Mouse (Mus musculus) neural tube, embryonic 14.5 days (tissue): ENCODE results near the gene F5. TPM values are rescaled to one million over a fixed set of nuclear protein-coding genes. Genes with fewer than 3 reads are reported as not detected.
A peak's percentile ranks its signal among the peaks of the same experiment; 100 is the strongest.

Experiments
- ATAC-seq: fragments of 200-750 bp; cut with Nextera tagmentation; 2 replicates; pipeline ENCODE4 v1.8.0; 2017; ENCODE audit warnings: low read depth, mild to moderate bottlenecking, moderate TSS enrichment, moderate library complexity
- H3K27ac ChIP-seq: fragments of 300-500 bp; sonication (generic); 2 replicates; pipeline ENCODE4 v1.5.1; 2014; ENCODE audit warnings: low read depth, mild to moderate bottlenecking, control low read depth, low read length, moderate library complexity, mixed read lengths
- H3K27me3 ChIP-seq: fragments of 300-500 bp; sonication (generic); 2 replicates; pipeline ENCODE4 v1.6.1; 2014; ENCODE audit warnings: low read length; ENCODE audit not compliant: control insufficient read depth, insufficient read depth
- H3K36me3 ChIP-seq: fragments of 300-500 bp; sonication (generic); 2 replicates; pipeline ENCODE4 v1.6.1; 2014; ENCODE audit warnings: low read length, mixed read lengths; ENCODE audit not compliant: control insufficient read depth, insufficient read depth
- H3K4me1 ChIP-seq: fragments of 300-500 bp; sonication (generic); 2 replicates; pipeline ENCODE4 v1.6.1; 2014; ENCODE audit warnings: low read length; ENCODE audit not compliant: control insufficient read depth, insufficient read depth
- H3K4me2 ChIP-seq: fragments of 300-500 bp; sonication (generic); 2 replicates; pipeline ENCODE4 v1.6.1; 2014; ENCODE audit warnings: mild to moderate bottlenecking, low read depth, low read length, control low read depth
- H3K4me3 ChIP-seq: fragments of 300-500 bp; sonication (generic); 2 replicates; pipeline ENCODE4 v1.5.1; 2014; ENCODE audit warnings: low read depth, low read length, control low read depth, mixed read lengths
- H3K9ac ChIP-seq: fragments of 300-500 bp; sonication (generic); replicated peaks from 2 replicates; pipeline ENCODE4 v1.6.1; 2014; ENCODE audit warnings: low read depth, mild to moderate bottlenecking, control low read depth, low read length, mixed read lengths
- H3K9me3 ChIP-seq: fragments of 300-500 bp; sonication (generic); 2 replicates; pipeline ENCODE4 v1.6.1; 2016; ENCODE audit warnings: low read length; ENCODE audit not compliant: control insufficient read depth
- WGBS: fragments of 180-500 bp; shearing (Covaris S2); extraction: QIAGEN DNeasy Blood & Tissue Kit; methylation state at CpG from one replicate; pipeline ENCODE4 v1.1.7; 2014; 5-methylcytosine and 5-hydroxymethylcytosine counted together
- polyA plus RNA-seq: library from polyadenylated mRNA; unstranded; fragments of >200 nt; fragmentation: Nextera tagmentation; extraction: Ambion mirVana; gene quantifications from 2 replicates; pipeline ENCODE4 v1.2.1, GENCODE M21; 2014

Gene F5
- polyA plus RNA-seq, 1 experiment from 2014 or later = 0.15 TPM

DNA sequence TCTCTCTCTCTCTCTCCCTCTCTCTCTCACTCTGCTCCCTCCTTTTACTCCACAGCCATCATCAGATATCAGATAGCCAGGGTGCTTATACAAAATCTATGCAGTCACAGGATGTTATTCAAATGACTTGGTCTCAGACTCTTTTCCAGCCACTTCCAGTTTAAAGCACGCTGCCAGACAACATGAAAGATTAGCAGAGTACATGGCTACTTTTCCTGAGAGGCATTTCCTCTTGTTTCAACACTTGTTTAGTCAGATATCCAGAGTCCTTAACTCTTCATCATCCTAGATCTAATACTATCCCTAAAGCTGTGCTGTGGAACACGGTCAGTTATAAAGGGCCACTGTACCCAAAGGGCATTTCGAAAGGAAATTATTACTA lies 30.9 kb upstream of the F5 start:
- no peak overlapping the region for H3K4me3 ChIP-seq
- no peaks in the 10 kb centered on the region for H3K36me3 ChIP-seq
- no peak overlapping the region for H3K4me2 ChIP-seq
- ATAC-seq = no peak
- no peaks in the 10 kb centered on the region for H3K9me3 ChIP-seq
- WGBS = 92% methylated on average over 3 of the region's 3 CpGs
- H3K27ac ChIP-seq = no peak overlapping the region
- no peaks in the 10 kb centered on the region for H3K27me3 ChIP-seq
- no peaks in the 10 kb centered on the region for H3K4me1 ChIP-seq
- H3K9ac ChIP-seq = no peak overlapping the region

- no peak overlapping the region for H3K4me3 ChIP-seq
- H3K27ac ChIP-seq = no peak overlapping the region
- no peak overlapping the region for H3K4me2 ChIP-seq
- H3K27me3 ChIP-seq = no peaks in the 10 kb centered on the region
- no peaks in the 10 kb centered on the region for H3K4me1 ChIP-seq
- H3K9me3 ChIP-seq = no peaks in the 10 kb centered on the region
- no peak for ATAC-seq
- WGBS = 60% methylated on average over 3 of the region's 3 CpGs
- H3K9ac ChIP-seq = no peak overlapping the region
- no peaks in the 10 kb centered on the region for H3K36me3 ChIP-seq
These were observed 27.8 kb upstream of the F5 start for GRCm38 (mm10) chr1:164123836-164124235.

GRCm38 (mm10) chr1:164130013-164130412 lies 21.6 kb upstream of the F5 start:
- H3K9me3 ChIP-seq = no peaks in the 10 kb centered on the region
- 64% methylated on average over 3 of the region's 3 CpGs for WGBS

GRCm38 (mm10) chr1:164132609-164133008 lies 19.0 kb upstream of the F5 start:
- no peaks in the 10 kb centered on the region for H3K36me3 ChIP-seq
- no peak overlapping the region for H3K4me2 ChIP-seq
- H3K4me3 ChIP-seq = no peak overlapping the region
- no peak overlapping the region for H3K9ac ChIP-seq
- WGBS = 80% methylated on average over 1 of the region's 1 CpGs
- H3K4me1 ChIP-seq = no peaks in the 10 kb centered on the region
- H3K9me3 ChIP-seq = no peaks in the 10 kb centered on the region
- no peak for ATAC-seq
- H3K27ac ChIP-seq = no peak overlapping the region
- H3K27me3 ChIP-seq = no peaks in the 10 kb centered on the region

More at GRCm38 (mm10) chr1:164130013-164130412, 21.6 kb upstream of the F5 start:
- Histone ChIP-seq H3K9ac (no peak overlapping the region), H3K4me3 (no peak overlapping the region), H3K27ac (no peak overlapping the region), H3K27me3 (no peaks in the 10 kb centered on the region), H3K4me1 (no peaks in the 10 kb centered on the region), H3K36me3 (no peaks in the 10 kb centered on the region), H3K4me2 (no peak overlapping the region)
- no peak for ATAC-seq

GRCm38 (mm10) chr1:164134101-164134500 lies 17.5 kb upstream of the F5 start:
- no peak overlapping the region for H3K9ac ChIP-seq
- H3K4me3 ChIP-seq = no peak overlapping the region
- H3K4me2 ChIP-seq = no peak overlapping the region
- H3K27me3 ChIP-seq = no peaks in the 10 kb centered on the region
- no peak overlapping the region for H3K27ac ChIP-seq
- H3K36me3 ChIP-seq = no peaks in the 10 kb centered on the region
- no peak for ATAC-seq
- no peaks in the 10 kb centered on the region for H3K4me1 ChIP-seq
- 90% methylated on average over 6 of the region's 6 CpGs for WGBS
- no peaks in the 10 kb centered on the region for H3K9me3 ChIP-seq

DNA sequence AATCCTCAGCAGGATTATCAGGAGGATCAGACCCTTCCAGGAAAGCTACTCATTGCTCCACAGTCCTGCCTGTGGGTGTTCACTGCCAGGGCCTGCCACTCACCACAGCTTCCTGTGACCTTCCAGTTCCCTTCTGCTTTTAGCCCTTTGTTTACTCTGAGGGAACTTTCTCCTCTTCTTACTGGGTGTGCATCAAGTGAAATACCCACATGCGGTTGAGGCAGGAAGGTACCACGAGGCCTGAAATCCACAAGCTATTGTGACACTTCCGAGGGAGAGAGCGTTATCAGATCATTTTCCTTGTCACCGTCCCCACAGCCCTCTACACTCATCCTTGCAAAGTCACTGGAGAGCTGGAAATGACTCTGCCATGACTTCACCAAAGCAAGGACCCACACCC lies 16.3 kb upstream of the F5 start:
- 77% methylated on average over 5 of the region's 5 CpGs for WGBS
- no peak for ATAC-seq
- H3K4me2 ChIP-seq = no peak overlapping the region
- H3K4me1 ChIP-seq = no peaks in the 10 kb centered on the region
- H3K27me3 ChIP-seq = no peaks in the 10 kb centered on the region
- no peaks in the 10 kb centered on the region for H3K36me3 ChIP-seq
- no peak overlapping the region for H3K27ac ChIP-seq
- H3K9ac ChIP-seq = no peak overlapping the region
- H3K4me3 ChIP-seq = no peak overlapping the region
- H3K9me3 ChIP-seq = no peaks in the 10 kb centered on the region

GRCm38 (mm10) chr1:164135960-164136359 lies 15.7 kb upstream of the F5 start:
- WGBS = 83% methylated on average over 11 of the region's 11 CpGs
- H3K27me3 ChIP-seq = no peaks in the 10 kb centered on the region

GRCm38 (mm10) chr1:164136636-164137035 lies 15.0 kb upstream of the F5 start:
- Histone ChIP-seq H3K27ac (no peak overlapping the region), H3K36me3 (no peaks in the 10 kb centered on the region), H3K4me1 (no peaks in the 10 kb centered on the region), H3K9ac (no peak overlapping the region), H3K4me2 (no peak overlapping the region), H3K4me3 (no peak overlapping the region), H3K27me3 (no peaks in the 10 kb centered on the region), H3K9me3 (no peaks in the 10 kb centered on the region)
- ATAC-seq = no peak
- 81% methylated on average over 6 of the region's 6 CpGs for WGBS

More at GRCm38 (mm10) chr1:164135960-164136359, 15.7 kb upstream of the F5 start:
- ATAC-seq = no peak
- Histone ChIP-seq H3K4me1 (no peaks in the 10 kb centered on the region), H3K9me3 (no peaks in the 10 kb centered on the region), H3K27ac (no peak overlapping the region), H3K4me2 (no peak overlapping the region), H3K9ac (no peak overlapping the region), H3K4me3 (no peak overlapping the region), H3K36me3 (no peaks in the 10 kb centered on the region)

- Histone ChIP-seq H3K27me3 (no peaks in the 10 kb centered on the region), H3K27ac (no peak overlapping the region), H3K9ac (no peak overlapping the region), H3K36me3 (no peaks in the 10 kb centered on the region), H3K4me2 (peak overlapping the region; percentile 3; the same call in 1 of the 2 replicates), H3K4me3 (no peak overlapping the region), H3K4me1 (no peaks in the 10 kb centered on the region), H3K9me3 (no peaks in the 10 kb centered on the region)
- WGBS = 6% methylated on average over 5 of the region's 5 CpGs
- peak; percentile 91 for ATAC-seq
These were observed 13.1 kb upstream of the F5 start for GRCm38 (mm10) chr1:164138365-164139130.
